Mouse (Mus musculus) cerebellum, adult 2 months (tissue): Measurements from ENCODE around the gene Tbpl1.

Experiments used
- CTCF ChIP-seq: fragments of 200-500 bp; IDR thresholded peaks from 2 replicates; pipeline ENCODE4 v1.5.1; 2011; ENCODE audit warnings: low read depth, mild to moderate bottlenecking, control low read depth, low read length, moderate library complexity, borderline replicate concordance; ENCODE audit not compliant: insufficient read depth
- POLR2A ChIP-seq: fragments of 200-500 bp; IDR thresholded peaks from 2 replicates; pipeline ENCODE4 v1.6.1; 2011; ENCODE audit warnings: low read length, control low read depth, borderline replicate concordance; ENCODE audit not compliant: insufficient read depth

DNA sequence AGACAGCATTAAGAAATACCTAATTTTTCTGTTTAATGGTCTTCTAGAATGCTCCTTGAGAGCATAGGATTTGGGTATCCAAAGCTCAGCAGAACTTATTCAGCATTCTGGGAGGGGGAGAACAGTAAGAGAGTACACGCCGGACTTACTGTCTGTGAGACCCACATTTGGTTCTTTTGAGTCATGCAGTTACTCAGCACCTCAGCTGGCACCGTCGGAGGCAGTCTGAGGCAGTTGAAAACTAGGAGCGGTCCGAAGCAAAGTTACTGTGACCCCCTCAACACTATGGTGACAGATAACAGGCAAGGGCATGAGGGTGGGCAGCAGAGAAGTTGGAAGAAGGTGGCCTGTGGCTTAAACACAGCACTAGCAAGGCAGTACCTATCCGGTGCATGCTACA lies 34.9 kb downstream of the Tbpl1 start:
- TF ChIP-seq POLR2A (no peak), CTCF (no peak)
